Mouse (Mus musculus): Measurements from ENCODE around the gene Mslnl.

The Mslnl gene

GRCm38 (mm10) chr17:25785281-25785745 is 49.5 kb downstream of the Mslnl start, which contains the start of gene Haghl:
Gene Haghl, minus strand, starts transcription at chr17:25785673.
- CTCF ChIA-PET = no interaction called here

DNA sequence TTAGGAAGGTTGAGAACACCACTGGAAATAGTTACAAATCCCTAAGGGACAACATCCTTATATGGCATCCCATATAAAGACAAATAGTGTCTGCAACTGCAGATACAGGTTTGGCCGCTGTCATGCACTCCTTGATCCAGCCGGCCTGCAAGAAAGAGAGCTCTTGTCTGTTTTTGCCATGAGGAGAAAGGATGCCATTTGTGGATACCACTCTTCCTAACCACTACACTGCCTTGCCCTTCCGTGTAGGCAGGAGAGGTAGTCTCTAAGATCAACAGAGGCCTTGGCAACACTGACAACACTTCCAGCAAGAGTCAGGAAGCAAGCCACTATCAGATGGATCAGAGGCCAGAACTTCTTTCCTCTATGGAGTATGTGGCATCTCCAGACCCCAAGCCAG is 50.4 kb downstream of the Mslnl start, which contains the start of gene Ccdc78:
TSS of gene Ccdc78 (plus strand) at position 301 of the 400 bp plus-strand sequence.
- CTCF ChIA-PET = no interaction called here

GRCm38 (mm10) chr17:25786781-25787504 is 51.1 kb downstream of the Mslnl start:
- CTCF ChIA-PET = no interaction called here

GRCm38 (mm10) chr17:25791320-25791842 is 55.5 kb downstream of the Mslnl start:
- CTCF ChIA-PET = interaction anchor here (0.5 kb wide), 1 partner anchor 1149 kb away, joined by 3 read pairs; no protein-coding TSS in a partner anchor

DNA sequence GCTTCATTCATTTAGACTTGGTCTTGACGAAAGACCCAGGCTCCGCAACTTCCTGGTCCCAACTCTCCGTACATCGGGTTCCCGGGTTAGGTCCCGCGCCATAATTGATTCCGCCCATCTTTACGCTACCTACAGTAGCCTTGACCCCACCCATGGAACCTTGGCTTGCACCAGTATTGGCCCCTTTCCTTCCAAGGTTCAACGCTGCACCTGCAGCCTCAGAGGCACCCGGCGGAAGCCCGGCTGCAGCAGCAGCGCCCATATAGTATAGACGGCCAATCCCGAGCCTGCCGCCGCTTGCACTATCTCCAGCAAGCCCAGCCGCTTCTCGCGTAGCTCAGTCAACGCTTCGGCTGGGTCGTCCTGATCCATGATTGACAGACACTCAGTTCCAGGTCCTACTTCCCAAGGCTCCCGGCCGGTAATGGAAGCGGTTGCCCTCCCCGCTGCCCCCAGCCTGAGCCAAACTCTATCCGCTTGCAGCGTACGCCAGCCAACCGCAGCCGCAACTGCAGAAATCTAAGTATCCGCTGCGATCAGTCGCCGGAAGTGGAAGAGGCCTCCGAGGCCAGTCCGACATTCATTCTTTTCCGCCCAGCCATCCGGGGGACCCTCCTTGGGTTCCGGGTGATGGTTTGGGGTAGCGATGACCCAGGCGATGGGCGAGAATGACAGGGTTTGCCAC is 56.1 kb downstream of the Mslnl start:
- CTCF ChIA-PET = interaction anchor here (1.3 kb wide), 1 partner anchor 19 kb away, joined by 15 read pairs; the partner anchor contains the start of gene Narfl

- CTCF ChIA-PET = interaction anchor here (1.3 kb wide), 1 partner anchor 19 kb away, joined by 15 read pairs; the partner anchor contains the start of gene Narfl
Measured at GRCm38 (mm10) chr17:25792615-25793014, 56.8 kb downstream of the Mslnl start, which contains the start of gene Fam173a. Gene Fam173a, minus strand, starts transcription at chr17:25792901.

DNA sequence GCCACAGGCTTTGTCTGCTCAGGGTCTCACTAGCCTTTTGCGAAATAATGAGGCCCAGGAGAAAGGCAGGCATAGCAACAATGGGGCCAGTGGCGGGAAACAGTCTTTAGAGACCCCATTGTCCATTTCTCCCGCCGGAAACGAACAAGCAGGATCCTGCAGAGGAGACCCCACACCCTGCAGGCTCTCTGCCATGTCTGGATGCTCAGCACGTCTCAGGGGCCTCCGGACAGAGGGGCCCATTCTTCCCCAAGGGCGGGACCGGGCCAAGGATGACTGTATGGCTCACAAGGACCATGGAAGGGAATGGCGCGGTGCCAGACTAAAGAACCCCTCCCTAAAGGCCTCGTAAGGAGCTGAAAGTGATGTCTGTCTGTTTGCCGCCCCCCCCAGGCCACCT is 58.4 kb downstream of the Mslnl start:
- CTCF ChIA-PET = interaction anchor here (0.6 to 0.7 kb wide), 2 partner anchors 73 to 1068 kb away, joined by 3 to 6 read pairs; no protein-coding TSS in a partner anchor

DNA sequence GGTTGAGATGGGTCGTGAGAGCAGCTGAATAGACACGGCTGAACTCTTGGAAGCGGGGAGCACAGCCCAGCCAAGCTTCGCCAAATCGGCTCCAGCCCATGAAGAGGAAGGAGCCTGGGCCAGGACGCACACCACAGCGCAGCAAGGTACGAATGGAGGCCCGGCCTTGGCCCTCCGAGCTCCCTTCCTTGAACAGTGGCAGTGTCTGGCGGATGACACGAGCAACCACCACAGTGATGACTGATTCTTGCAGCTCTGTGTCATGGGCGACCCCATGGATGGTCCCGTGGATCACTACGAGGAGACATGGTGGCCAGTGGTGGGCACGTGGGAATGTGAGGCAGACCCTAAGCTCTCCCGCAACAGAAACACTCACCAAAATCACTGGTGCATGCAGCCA is 59.2 kb downstream of the Mslnl start:
- CTCF ChIA-PET = interaction anchor here (0.6 kb wide), 1 partner anchor 1068 kb away, joined by 6 read pairs; no protein-coding TSS in a partner anchor

GRCm38 (mm10) chr17:25795609-25796092 is 59.8 kb downstream of the Mslnl start, which contains the start of gene AC134908.4:
Gene AC134908.4, minus strand, starts transcription at chr17:25795659.
- CTCF ChIA-PET = no interaction called here

- CTCF ChIA-PET = no interaction called here
Measured at GRCm38 (mm10) chr17:25796211-25796771, 60.4 kb downstream of the Mslnl start.

GRCm38 (mm10) chr17:25796951-25797369 is 61.1 kb downstream of the Mslnl start, which contains the start of gene Metrn:
Gene Metrn, minus strand, starts transcription at chr17:25797136.
- CTCF ChIA-PET = no interaction called here
